Mouse (Mus musculus): ENCODE results near the gene Nlrc4.

- TF ChIP-seq POLR2A (IDR thresholded peaks at IDR 0.05; ENCODE audit: insufficient read depth, low read depth, low read length) (no peak), CTCF (IDR thresholded peaks at IDR 0.05) (no peak), EP300 (IDR thresholded peaks at IDR 0.05; ENCODE audit: insufficient read depth, low read depth, low read length) (no peak)
Measured at GRCm38 (mm10) chr17:74432631-74433030, 26.3 kb downstream of the Nlrc4 start.

All from heart, adult 2 months (tissue).